Mouse (Mus musculus) lung, embryonic 16.5 days (tissue): ENCODE results near the gene Slc25a45. TPM values are rescaled to one million over a fixed set of nuclear protein-coding genes. Genes with fewer than 3 reads are reported as not detected.

ENCODE experiments used
- ATAC-seq: fragments of 200-750 bp; cut with Nextera tagmentation; 2 replicates; pipeline ENCODE4 v1.8.0; 2017; ENCODE audit warnings: low read depth, mild to moderate bottlenecking, moderate library complexity
- H3K27ac ChIP-seq: fragments of 300-500 bp; sonication (generic); 2 replicates; pipeline ENCODE4 v1.5.1; 2014; ENCODE audit warnings: mild to moderate bottlenecking, control low read depth, low read length
- H3K27me3 ChIP-seq: fragments of 300-500 bp; sonication (generic); 2 replicates; pipeline ENCODE4 v1.6.1; 2014; ENCODE audit warnings: low read depth, low read length, mixed read lengths; ENCODE audit not compliant: control insufficient read depth, insufficient read depth
- H3K36me3 ChIP-seq: fragments of 300-500 bp; sonication (generic); 2 replicates; pipeline ENCODE4 v1.6.1; 2014; ENCODE audit warnings: low read length; ENCODE audit not compliant: control insufficient read depth, insufficient read depth
- H3K4me1 ChIP-seq: fragments of 300-500 bp; sonication (generic); replicated peaks from 2 replicates; pipeline ENCODE4 v1.6.1; 2014; ENCODE audit warnings: low read length, mixed read lengths; ENCODE audit not compliant: control insufficient read depth, insufficient read depth
- H3K4me2 ChIP-seq: fragments of 300-500 bp; sonication (generic); 2 replicates; pipeline ENCODE4 v1.6.1; 2014; ENCODE audit warnings: low read depth, low read length, control low read depth
- H3K4me3 ChIP-seq: fragments of 300-500 bp; sonication (generic); 2 replicates; pipeline ENCODE4 v1.5.1; 2014; ENCODE audit warnings: mild to moderate bottlenecking, low read length, control low read depth
- H3K9ac ChIP-seq: fragments of 300-500 bp; sonication (generic); 2 replicates; pipeline ENCODE4 v1.6.1; 2014; ENCODE audit warnings: low read length, control low read depth
- H3K9me3 ChIP-seq: fragments of 300-500 bp; sonication (generic); 2 replicates; pipeline ENCODE4 v1.6.1; 2016; ENCODE audit warnings: low read length; ENCODE audit not compliant: control insufficient read depth
- WGBS: fragments of 180-500 bp; shearing (Covaris S2); extraction: QIAGEN DNeasy Blood & Tissue Kit; methylation state at CpG from one replicate; pipeline ENCODE4 v1.1.7; 2014; 5-methylcytosine and 5-hydroxymethylcytosine counted together
- polyA plus RNA-seq: library from polyadenylated mRNA; unstranded; fragments of >200 nt; fragmentation: Nextera tagmentation; extraction: Ambion mirVana; gene quantifications from 2 replicates; pipeline ENCODE4 v1.2.1, GENCODE M21; 2015

Slc25a45 gene
- polyA plus RNA-seq, 1 experiment from 2014 or later: 5.7 TPM

DNA sequence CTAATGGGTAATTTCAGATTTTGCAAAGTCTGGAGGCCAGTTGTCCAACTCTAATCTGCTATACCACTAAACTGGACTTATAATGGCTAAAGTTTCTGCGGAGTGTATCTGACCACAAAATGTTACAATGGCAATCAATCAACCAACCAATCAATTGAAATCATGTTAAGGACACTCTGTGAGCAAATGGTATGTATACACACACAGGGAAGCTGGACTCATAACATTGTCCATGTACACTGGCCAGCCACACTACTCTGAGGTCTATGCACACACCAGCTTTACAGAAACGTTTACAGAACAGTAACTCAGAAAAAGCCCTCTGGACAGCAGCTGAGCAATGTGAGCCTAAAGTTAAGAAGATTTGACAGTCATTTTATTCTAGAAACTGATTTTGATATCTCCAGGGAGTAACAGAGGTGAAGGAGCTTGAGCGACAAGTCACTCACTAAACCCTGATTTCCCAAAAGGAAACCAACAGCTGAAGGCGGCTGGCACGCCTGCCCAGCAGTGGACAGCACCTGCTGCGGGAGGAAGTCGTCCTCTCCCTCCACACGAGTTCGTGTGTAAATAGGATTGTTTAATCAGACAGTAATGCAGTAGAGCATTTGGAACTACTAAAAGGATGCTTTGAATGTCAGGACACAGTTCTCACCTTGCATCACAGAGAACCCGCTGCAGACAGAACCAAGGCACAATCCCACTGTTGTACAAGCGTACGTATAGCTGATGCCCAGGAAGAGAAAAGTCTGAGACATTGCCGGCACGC lies 38.1 kb upstream of the Slc25a45 start:
- WGBS: 62% methylated on average over 14 of the region's 14 CpGs
- H3K4me1 ChIP-seq: peaks cover 53% of the 10 kb centered on the region
- no peaks in the 10 kb centered on the region for H3K36me3 ChIP-seq
- no peak overlapping the region for H3K27ac ChIP-seq
- no peak for ATAC-seq
- H3K27me3 ChIP-seq: no peaks in the 10 kb centered on the region
- no peaks in the 10 kb centered on the region for H3K9me3 ChIP-seq
- no peak overlapping the region for H3K9ac ChIP-seq
- no peak overlapping the region for H3K4me3 ChIP-seq
- no peak overlapping the region for H3K4me2 ChIP-seq

DNA sequence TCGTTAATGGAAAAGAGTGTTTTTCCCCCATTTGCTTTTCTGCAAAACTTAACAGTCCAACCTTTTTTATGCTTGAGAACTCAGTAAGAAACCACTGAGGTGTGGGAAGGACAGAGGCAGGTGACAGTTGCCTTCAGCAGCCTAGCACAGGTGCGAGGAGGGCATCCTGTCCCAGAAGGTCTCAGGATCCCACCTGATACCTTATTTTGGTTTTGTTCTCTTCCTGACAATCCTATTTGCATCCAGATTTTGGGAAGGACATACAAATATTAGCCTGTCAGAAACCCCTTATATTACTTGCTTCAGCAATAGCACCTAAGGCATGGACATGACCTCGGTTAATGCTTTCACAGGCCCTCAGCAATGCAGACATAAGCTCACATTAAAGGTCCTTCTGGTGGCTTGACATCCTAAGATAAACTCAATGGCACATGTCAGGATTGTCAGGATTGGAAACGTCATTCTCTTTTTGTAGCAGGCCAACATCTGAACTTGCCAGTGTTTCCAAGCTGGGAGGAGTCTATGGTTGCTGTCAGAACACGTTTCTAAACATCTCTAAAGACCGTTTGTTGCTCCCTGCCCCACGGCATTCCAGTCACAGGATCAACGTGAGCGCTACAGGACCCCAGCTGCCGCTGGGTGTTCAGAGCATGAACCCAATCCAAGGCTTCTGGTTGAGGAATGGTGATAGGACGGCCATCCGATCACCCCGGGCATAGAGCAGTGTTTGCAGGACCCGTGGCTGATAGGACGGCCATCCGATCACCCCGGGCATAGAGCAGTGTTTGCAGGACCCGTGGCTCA lies 37.3 kb upstream of the Slc25a45 start:
- no peaks in the 10 kb centered on the region for H3K36me3 ChIP-seq
- ATAC-seq: peak; percentile 32; the same call in 1 of the 2 replicates
- H3K9me3 ChIP-seq: no peaks in the 10 kb centered on the region
- H3K27me3 ChIP-seq: no peaks in the 10 kb centered on the region
- peaks cover 61% of the 10 kb centered on the region for H3K4me1 ChIP-seq
- H3K9ac ChIP-seq: no peak overlapping the region
- peak overlapping the region; percentile 44; the same call in 1 of the 2 replicates for H3K27ac ChIP-seq
- H3K4me2 ChIP-seq: peak overlapping the region; percentile 15; the same call in 1 of the 2 replicates
- 46% methylated on average over 18 of the region's 18 CpGs for WGBS
- no peak overlapping the region for H3K4me3 ChIP-seq

DNA sequence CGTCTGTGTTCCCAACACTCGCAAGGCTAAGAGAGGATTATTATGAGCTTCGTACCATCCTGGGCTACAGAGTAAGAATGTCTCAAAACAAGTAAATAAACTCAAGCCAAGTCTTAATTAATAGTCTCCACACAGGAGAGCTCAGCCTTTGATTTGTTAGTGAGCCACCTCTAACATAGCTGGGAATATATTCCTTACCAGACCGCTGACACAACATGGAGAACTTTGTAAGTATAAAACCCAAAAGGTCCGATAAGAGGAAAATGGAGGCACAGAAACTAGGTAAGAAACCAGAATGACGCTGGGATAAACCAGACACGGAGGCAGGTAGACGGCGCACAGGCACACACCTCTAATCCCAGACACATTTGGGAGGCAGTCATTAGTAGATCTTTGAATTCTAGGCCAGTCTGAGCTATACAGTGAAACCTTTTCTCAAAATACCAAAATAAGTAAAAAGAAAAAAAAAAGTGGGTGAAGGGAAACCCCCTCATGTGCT lies 36.7 kb upstream of the Slc25a45 start:
- ATAC-seq: no peak
- Histone ChIP-seq H3K4me1 (peaks cover 61% of the 10 kb centered on the region), H3K27me3 (no peaks in the 10 kb centered on the region), H3K27ac (peak overlapping the region; percentile 71), H3K4me2 (peak overlapping the region; percentile 61; the same call in 1 of the 2 replicates), H3K9ac (0 out of 2 replicates have a peak overlapping the region, but pooled peaks have one; percentile 32), H3K36me3 (no peaks in the 10 kb centered on the region), H3K4me3 (no peak overlapping the region), H3K9me3 (no peaks in the 10 kb centered on the region)
- WGBS: 79% methylated on average over 9 of the region's 9 CpGs

DNA sequence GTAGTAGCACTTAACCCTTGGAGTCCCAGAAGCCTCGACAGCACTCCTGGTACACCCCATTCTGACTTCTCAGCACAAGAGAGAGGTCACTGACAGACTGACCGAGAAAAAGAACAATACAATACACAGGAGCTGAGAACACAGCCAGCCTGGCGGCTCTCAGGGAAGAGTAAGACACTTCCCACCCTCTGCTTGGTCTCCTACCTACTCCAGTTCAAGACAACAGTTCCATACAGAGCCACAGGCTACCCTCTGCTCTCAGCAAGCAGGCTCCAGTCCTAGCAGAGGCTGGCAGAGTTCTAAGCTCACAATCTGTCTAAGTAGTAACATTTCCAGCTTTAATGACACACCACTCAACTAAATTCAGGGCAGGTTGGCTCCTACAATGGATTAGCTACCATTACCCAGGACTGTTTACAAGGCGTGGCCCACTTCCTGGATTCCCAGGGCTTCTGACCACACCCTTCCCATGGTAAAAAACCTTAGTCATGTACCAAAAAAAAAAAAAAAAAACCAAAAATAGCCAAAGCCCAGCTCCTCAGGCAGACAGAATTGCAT lies 36.1 kb upstream of the Slc25a45 start:
- Histone ChIP-seq H3K4me3 (peak overlapping the region; percentile 3; the same call in 1 of the 2 replicates), H3K27ac (peak overlapping the region; percentile 71), H3K36me3 (no peaks in the 10 kb centered on the region), H3K9me3 (no peaks in the 10 kb centered on the region), H3K4me2 (peak overlapping the region; percentile 61), H3K9ac (0 out of 2 replicates have a peak overlapping the region, but pooled peaks have one; percentile 32), H3K27me3 (no peaks in the 10 kb centered on the region), H3K4me1 (peaks cover 61% of the 10 kb centered on the region)
- WGBS: 45% methylated on average over 4 of the region's 4 CpGs
- no peak for ATAC-seq

DNA sequence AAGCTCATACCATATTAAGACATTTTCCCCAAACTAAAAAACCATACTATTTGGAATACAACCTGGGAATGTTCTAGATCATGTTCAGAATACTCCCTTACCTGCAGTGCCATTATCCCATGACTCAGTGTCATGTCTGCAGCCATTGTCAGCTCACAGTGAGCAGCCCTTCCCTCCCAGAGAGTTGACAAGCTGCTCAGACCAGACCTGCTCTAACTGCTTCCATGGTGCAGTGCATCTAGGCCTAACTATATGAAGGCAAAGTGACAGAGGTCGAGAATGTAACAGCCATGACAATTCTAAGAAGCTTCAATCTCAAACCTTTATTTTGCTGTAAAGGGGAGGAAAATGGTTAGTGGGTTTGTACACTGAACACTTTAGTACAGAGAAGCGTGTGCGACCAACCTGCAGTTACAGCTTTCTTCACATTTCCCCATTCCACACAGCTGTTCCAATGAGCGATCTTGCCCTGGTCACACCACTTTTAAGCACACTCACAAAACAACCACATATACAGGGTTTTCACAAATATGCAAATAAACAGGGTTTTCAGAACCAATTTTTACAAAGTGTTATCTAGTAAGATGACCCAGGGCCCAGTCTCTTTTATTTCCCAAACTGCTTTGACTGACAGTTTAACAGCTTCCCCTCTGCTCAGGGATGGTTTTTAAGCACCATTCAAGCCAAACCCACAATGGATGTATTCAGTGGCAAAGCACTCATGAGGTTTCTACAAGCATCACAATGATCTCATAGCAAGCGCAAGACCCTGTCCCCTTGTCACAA lies 35.4 kb upstream of the Slc25a45 start:
- Histone ChIP-seq H3K4me2 (peak overlapping the region; percentile 61), H3K4me3 (peak overlapping the region; percentile 49), H3K27me3 (no peaks in the 10 kb centered on the region), H3K27ac (peak overlapping the region; percentile 100), H3K4me1 (peaks cover 63% of the 10 kb centered on the region), H3K36me3 (no peaks in the 10 kb centered on the region), H3K9ac (peak overlapping the region; percentile 24), H3K9me3 (no peaks in the 10 kb centered on the region)
- ATAC-seq: no peak
- WGBS: 69% methylated on average over 5 of the region's 5 CpGs

DNA sequence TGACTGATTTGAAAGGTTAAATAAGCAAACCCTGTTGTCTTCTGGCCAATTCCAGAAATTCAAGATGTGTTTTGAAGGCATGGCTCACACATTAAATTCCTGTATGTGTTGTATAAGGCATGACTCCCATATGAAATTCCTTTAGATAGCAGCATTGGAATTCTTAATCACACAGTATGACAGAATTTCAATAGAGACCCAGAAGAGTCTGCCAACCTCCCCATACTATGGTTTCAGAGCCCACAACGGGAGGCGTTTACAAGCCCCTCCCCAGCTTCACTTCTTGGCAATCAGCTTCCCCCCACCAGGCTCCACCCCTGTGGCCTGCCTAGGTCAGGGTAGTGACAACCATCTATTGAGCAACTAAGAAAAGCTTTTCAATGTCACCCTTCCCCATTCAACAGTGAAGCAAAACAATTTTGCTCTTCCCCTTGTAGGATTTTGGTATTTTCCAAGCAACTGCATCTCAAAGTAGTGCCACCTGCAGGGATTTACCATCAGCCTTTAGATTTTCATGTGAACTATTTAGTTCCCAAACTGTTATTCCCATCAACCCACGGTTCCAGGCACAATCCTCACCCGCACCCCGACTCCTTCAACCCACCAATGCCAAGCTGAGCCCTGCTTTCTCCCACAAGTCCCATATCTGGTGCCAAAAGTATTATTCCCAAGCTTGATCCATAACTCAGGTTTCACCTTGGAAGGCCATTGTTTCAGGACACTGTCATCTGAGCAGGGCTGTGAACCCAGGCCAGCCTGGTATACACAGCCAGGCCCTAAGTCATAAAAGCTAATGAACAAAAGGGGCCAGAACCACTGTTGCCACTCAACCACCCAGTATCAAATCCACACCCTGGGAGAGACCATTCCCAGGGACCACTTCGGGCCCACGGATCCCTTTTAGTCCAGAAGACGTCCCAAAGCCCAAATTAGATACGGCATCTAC lies 34.5 kb upstream of the Slc25a45 start:
- Histone ChIP-seq H3K9ac (peak overlapping the region; percentile 76), H3K9me3 (no peaks in the 10 kb centered on the region), H3K36me3 (no peaks in the 10 kb centered on the region), H3K27me3 (no peaks in the 10 kb centered on the region), H3K4me3 (peak overlapping the region; percentile 49), H3K4me1 (peaks cover 66% of the 10 kb centered on the region), H3K27ac (peak overlapping the region; percentile 100), H3K4me2 (peak overlapping the region; percentile 61)
- 70% methylated on average over 9 of the region's 9 CpGs for WGBS
- ATAC-seq: no peak

DNA sequence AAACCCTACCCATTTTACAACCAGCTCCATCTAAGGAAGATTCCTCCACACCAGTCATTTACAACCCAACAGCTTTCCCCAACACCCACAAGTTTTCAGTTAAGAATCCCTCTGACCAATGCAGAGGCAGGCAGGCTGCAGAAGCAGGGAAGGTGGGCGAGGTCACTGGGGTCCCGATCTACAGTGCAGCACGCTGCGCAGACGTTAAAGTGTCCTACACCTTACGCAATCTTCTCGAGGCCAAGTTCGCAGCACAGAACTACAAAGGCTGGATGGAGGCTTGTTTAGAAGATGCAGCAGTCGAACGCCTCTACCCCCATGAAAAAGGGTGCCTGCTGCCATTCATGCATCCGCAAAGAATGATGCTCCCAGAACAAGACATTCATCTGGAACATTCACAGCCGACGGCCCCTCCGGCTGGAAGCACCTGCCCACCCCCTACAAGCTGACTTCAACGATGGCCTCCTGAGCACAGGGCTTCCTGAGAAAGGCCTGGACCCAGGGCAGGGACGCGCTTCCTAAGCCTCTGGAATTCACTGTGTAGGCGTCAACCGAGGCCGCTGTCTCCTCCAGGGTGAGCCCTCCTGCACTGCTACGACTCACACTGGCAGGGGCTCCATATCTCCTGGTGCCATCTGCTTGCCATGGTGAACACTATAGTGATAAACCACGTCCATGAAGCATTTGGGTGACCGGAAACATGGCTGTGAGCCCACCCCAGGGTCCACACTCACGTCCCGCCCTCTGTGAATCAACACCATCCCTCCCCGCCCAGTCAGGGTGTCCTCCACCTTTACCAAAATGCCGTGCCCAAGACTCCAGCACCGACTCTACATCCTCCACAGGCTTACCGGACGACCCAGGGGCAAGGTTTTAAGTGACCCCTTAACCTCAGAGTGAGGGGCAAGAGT lies 33.6 kb upstream of the Slc25a45 start:
- ATAC-seq: no peak
- Histone ChIP-seq H3K9ac (peak overlapping the region; percentile 76), H3K4me2 (peak overlapping the region; percentile 61), H3K9me3 (no peaks in the 10 kb centered on the region), H3K36me3 (no peaks in the 10 kb centered on the region), H3K4me3 (peak overlapping the region; percentile 49), H3K27me3 (no peaks in the 10 kb centered on the region), H3K4me1 (peaks cover 76% of the 10 kb centered on the region), H3K27ac (peak overlapping the region; percentile 100)
- 76% methylated on average over 30 of the region's 30 CpGs for WGBS
